Mouse (Mus musculus): ENCODE results near the gene Ubald2.

- TF ChIP-seq POLR2A (IDR thresholded peaks at IDR 0.05; ENCODE audit: low read depth, low read length) (peak; percentile 86), CTCF (IDR thresholded peaks at IDR 0.05; ENCODE audit: extremely low read depth, insufficient read length, insufficient replicate concordance, low read depth, low read length) (no peak)
Observed at GRCm38 (mm10) chr11:116428872-116429859, 4.7 kb upstream of the Ubald2 start.
